8 mouse cellular contexts compared by ENCODE assay signal in genomic region chr7:5038109-5038732, GRCm38 (mm10). TPM values are rescaled to one million over a fixed set of nuclear protein-coding genes. Genes with fewer than 3 reads are reported as not detected.
DNase-seq lines count a peak whose midpoint lies in the region; ATAC-seq lines count a peak whose summit lies in the region.

Gene Zfp784 (minus strand): TSS chr7:5038446.

- peak; percentile 97 for ATAC-seq in embryonic facial prominence, embryonic 14.5 days (ENCODE audit: low read depth)
- peak; percentile 96 for ATAC-seq in kidney, embryonic 14.5 days (ENCODE audit: low FRiP score, low TSS enrichment)
- ATAC-seq in limb, embryonic 15.5 days (ENCODE audit: insufficient number of reproducible peaks, low FRiP score, low TSS enrichment, low read depth): peak; percentile 92

- peak within 1 kb of the TSS; percentile 97 for H3K27ac ChIP-seq in embryonic facial prominence, embryonic 14.5 days (replicated peaks; ENCODE audit: low read depth, low read length)
- H3K27ac ChIP-seq in kidney, embryonic 14.5 days (ENCODE audit: low read depth, low read length): peak within 1 kb of the TSS; percentile 94
- peak within 1 kb of the TSS; percentile 98 for H3K27ac ChIP-seq in limb, embryonic 15.5 days

- H3K4me3 ChIP-seq in embryonic facial prominence, embryonic 14.5 days (ENCODE audit: low read depth, low read length): peak within 1 kb of the TSS; percentile 71
- H3K4me3 ChIP-seq in kidney, embryonic 14.5 days (ENCODE audit: low read length): peak within 1 kb of the TSS; percentile 67
- H3K4me3 ChIP-seq in limb, embryonic 15.5 days: peak within 1 kb of the TSS; percentile 70

- H3K9me3 ChIP-seq in embryonic facial prominence, embryonic 14.5 days (ENCODE audit: control insufficient read depth, low read length): no peaks in the 10 kb centered on the region
- H3K9me3 ChIP-seq in kidney, embryonic 14.5 days (ENCODE audit: control insufficient read depth, low read length): 0 out of 2 replicates have a peak, but pooled peaks cover 3% of the 10 kb centered on the region
- H3K9me3 ChIP-seq in limb, embryonic 15.5 days: 0 out of 2 replicates have a peak, but pooled peaks cover 7% of the 10 kb centered on the region

- WGBS in embryonic facial prominence, embryonic 14.5 days: under 1% methylated on average over 47 of the region's 48 CpGs
- WGBS in kidney, embryonic 14.5 days: under 1% methylated on average over 48 of the region's 48 CpGs
- WGBS in limb, embryonic 15.5 days: under 1% methylated on average over 48 of the region's 48 CpGs

- H3K4me2 ChIP-seq in embryonic facial prominence, embryonic 14.5 days (ENCODE audit: low read depth, low read length): peak within 1 kb of the TSS; percentile 65
- peak within 1 kb of the TSS; percentile 52 for H3K4me2 ChIP-seq in kidney, embryonic 14.5 days (replicated peaks; ENCODE audit: low read depth, low read length)
- H3K4me2 ChIP-seq in limb, embryonic 15.5 days: peak within 1 kb of the TSS; percentile 46

- H3K36me3 ChIP-seq in embryonic facial prominence, embryonic 14.5 days (ENCODE audit: control insufficient read depth, insufficient read depth, low read length): peaks cover 39% of the 10 kb centered on the region
- H3K36me3 ChIP-seq in kidney, embryonic 14.5 days (ENCODE audit: control insufficient read depth, insufficient read depth, low read length): peaks cover 27% of the 10 kb centered on the region
- peaks cover 40% of the 10 kb centered on the region for H3K36me3 ChIP-seq in limb, embryonic 15.5 days

- peak within 1 kb of the TSS; percentile 78 for H3K9ac ChIP-seq in embryonic facial prominence, embryonic 14.5 days (ENCODE audit: low read depth, low read length)
- H3K9ac ChIP-seq in kidney, embryonic 14.5 days (ENCODE audit: low read depth, low read length): peak within 1 kb of the TSS; percentile 85
- peak within 1 kb of the TSS; percentile 71 for H3K9ac ChIP-seq in limb, embryonic 15.5 days

- peaks cover 6% of the 10 kb centered on the region; the same call in 1 of the 2 replicates for H3K4me1 ChIP-seq in embryonic facial prominence, embryonic 14.5 days (ENCODE audit: control insufficient read depth, insufficient read depth, low read length)
- H3K4me1 ChIP-seq in kidney, embryonic 14.5 days (ENCODE audit: control insufficient read depth, insufficient read depth, low read length): no peaks in the 10 kb centered on the region
- peaks cover 3% of the 10 kb centered on the region; the same call in 1 of the 2 replicates for H3K4me1 ChIP-seq in limb, embryonic 15.5 days

- no peaks in the 10 kb centered on the region for H3K27me3 ChIP-seq in embryonic facial prominence, embryonic 14.5 days (replicated peaks; ENCODE audit: control insufficient read depth, insufficient read depth, low read length)
- no peaks in the 10 kb centered on the region for H3K27me3 ChIP-seq in kidney, embryonic 14.5 days (ENCODE audit: control insufficient read depth, insufficient read depth, low read length)
- no peaks in the 10 kb centered on the region for H3K27me3 ChIP-seq in limb, embryonic 15.5 days

- DNase-seq in 3T3-L1 (ENCODE audit: low read depth, low spot score): peak; percentile 84
- DNase-seq in adrenal gland, postnatal 4 days (ENCODE audit: low spot score in 2 of 2): peak; percentile 89
- peak; percentile 95 for DNase-seq in embryonic facial prominence, embryonic 14.5 days (ENCODE audit: low spot score)
- peak; percentile 94 for DNase-seq in heart, adult 8-10 months (ENCODE audit: low spot score)
- peak; percentile 76 to 91 for DNase-seq in monocyte, adult 2 months (ENCODE audit: low read depth in 1 of 2, low spot score in 2 of 2)
- peak; percentile 92 to 94 for DNase-seq in spleen, postnatal 36 days (ENCODE audit: low spot score in 2 of 2)

RNA-seq across cellular contexts. Expression of gene Zfp784, which starts in this region (rescaled TPM):
- 1 to 10 TPM; 7.0 to 7.1 TPM for total RNA-seq in adrenal gland, postnatal 4 days (2021)
- 4.4 and 6.0 TPM in 2 replicates for polyA plus RNA-seq in embryonic facial prominence, embryonic 14.5 days (2014; fragmentation: Nextera tagmentation; extraction: Ambion mirVana)
- 1 to 10 TPM; 4.9 to 7.4 (median 6.0) TPM for total RNA-seq in heart, adult 8-10 months (2022)
- polyA plus RNA-seq in kidney, embryonic 14.5 days (2014; fragmentation: Nextera tagmentation; extraction: Ambion mirVana): 3.8 and 5.0 TPM in 2 replicates
- 5.9 and 7.1 TPM in 2 replicates for polyA plus RNA-seq in limb, embryonic 15.5 days (2015; fragmentation: Nextera tagmentation; extraction: Ambion mirVana)

Comparison
In these comparisons a context has a peak if more than half of its experiments do, and no peak if none do; other contexts are left out.
1. Peak in every context shown above with its lines: DNase-seq, ATAC-seq, H3K4me3 ChIP-seq and H3K27ac ChIP-seq.